Mouse (Mus musculus) heart, adult 2 months (tissue): ENCODE data around the gene Sema3a. TPM values are rescaled to one million over a fixed set of nuclear protein-coding genes. Genes with fewer than 3 reads are reported as not detected.

Experiments
- DNase-seq, 2 experiments: peaks; one replicate each; pipeline ENCODE4 v3.0.0; 2021
- H3K27ac ChIP-seq: fragments of 200-600 bp; 2 replicates; pipeline ENCODE4 v1.8.1; 2022
- H3K27me3 ChIP-seq: fragments of 200-500 bp; 2 replicates; pipeline ENCODE4 v1.6.1; 2012; ENCODE audit warnings: mild to moderate bottlenecking, low read length, inconsistent platforms, mixed read lengths; ENCODE audit not compliant: control insufficient read depth, insufficient read depth
- H3K36me3 ChIP-seq: fragments of 200-500 bp; 2 replicates; pipeline ENCODE4 v1.6.1; 2012; ENCODE audit warnings: low read length, inconsistent platforms; ENCODE audit not compliant: control insufficient read depth, insufficient read depth
- H3K4me1 ChIP-seq: fragments of 200-500 bp; 2 replicates; pipeline ENCODE4 v1.6.1; 2011; ENCODE audit warnings: low read length; ENCODE audit not compliant: control insufficient read depth, insufficient read depth
- H3K4me3 ChIP-seq: fragments of 200-600 bp; 2 replicates; pipeline ENCODE4 v1.8.1; 2022
- H3K79me2 ChIP-seq: fragments of 200-500 bp; replicated peaks from 2 replicates; pipeline ENCODE4 v1.6.1; 2012; ENCODE audit warnings: mild to moderate bottlenecking, inconsistent platforms, low read length, moderate library complexity, mixed read lengths; ENCODE audit not compliant: control insufficient read depth, insufficient read depth
- H3K9ac ChIP-seq: fragments of 200-500 bp; 2 replicates; pipeline ENCODE4 v1.6.1; 2012; ENCODE audit warnings: low read depth, mild to moderate bottlenecking, control low read depth, inconsistent platforms, low read length, mixed read lengths
- CTCF ChIP-seq: fragments of 200-600 bp; IDR thresholded peaks from 2 replicates; pipeline ENCODE4 v1.8.1; 2022; ENCODE audit warnings: antibody characterized with exemption, mild to moderate bottlenecking, moderate library complexity
- EP300 ChIP-seq: fragments of 200-500 bp; IDR thresholded peaks from 2 replicates; pipeline ENCODE4 v1.6.1; 2011; ENCODE audit warnings: low read depth, low read length, control low read depth; ENCODE audit not compliant: insufficient read depth
- POLR2A ChIP-seq: fragments of 200-500 bp; IDR thresholded peaks from 2 replicates; pipeline ENCODE4 v1.6.1; 2011; ENCODE audit warnings: mild to moderate bottlenecking, low read depth, low read length, control low read depth; ENCODE audit not compliant: insufficient read depth
- WGBS: fragments of 180-500 bp; shearing (Covaris S2); methylation state at CpG from one replicate; pipeline ENCODE4 v1.1.7; 2018; 5-methylcytosine and 5-hydroxymethylcytosine counted together
- intact Hi-C: fragments of 180-260 bp; cut with DNase I; formaldehyde crosslinking; loops from one replicate; pipeline ENCODE4 v1.15.1; 2025
- polyA plus RNA-seq: library from polyadenylated mRNA; depleted of rRNA; stranded (reverse); fragments of >200 nt; gene quantifications from 2 replicates; pipeline ENCODE4 v1.2.3, GENCODE M21; 2012
- total RNA-seq, 2 experiments: library from RNA; stranded (reverse); gene quantifications; 2 replicates each; pipeline ENCODE4 v1.2.3; 2021

Gene Sema3a
- total and polyA plus RNA-seq, 3 experiments = 0.55 to 1.8 (median 1.4) TPM

DNA sequence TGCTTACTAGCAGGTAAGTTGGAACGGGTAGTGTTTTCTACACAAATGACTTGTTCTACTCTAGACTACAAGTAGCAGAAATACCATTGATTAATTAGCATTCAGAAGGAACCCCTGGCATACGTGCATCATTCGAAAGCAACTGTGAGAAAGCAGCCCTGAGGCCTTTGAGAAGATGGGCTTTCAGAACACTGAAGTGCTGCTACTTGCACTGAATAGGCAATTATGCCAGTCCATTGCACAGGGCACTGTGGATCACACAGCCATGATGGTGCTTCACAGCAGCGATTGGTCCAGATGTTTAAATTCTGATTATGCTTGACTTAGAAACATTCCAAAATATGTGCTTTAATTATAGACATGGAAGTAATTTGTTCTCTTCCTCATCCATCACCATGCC lies 187.5 kb downstream of the Sema3a start:
- H3K79me2 ChIP-seq = no peaks in the 10 kb centered on the region
- H3K27ac ChIP-seq = no peak overlapping the region
- H3K36me3 ChIP-seq = no peaks in the 10 kb centered on the region
- TF ChIP-seq POLR2A (no peak), EP300 (no peak), CTCF (no peak)
- 84% methylated on average over 4 of the region's 4 CpGs for WGBS
- no peaks in the 10 kb centered on the region for H3K27me3 ChIP-seq
- no peak for DNase-seq
- intact Hi-C loops = no loop called here
- no peak overlapping the region for H3K4me3 ChIP-seq
- H3K4me1 ChIP-seq = no peaks in the 10 kb centered on the region
- H3K9ac ChIP-seq = no peak overlapping the region

DNA sequence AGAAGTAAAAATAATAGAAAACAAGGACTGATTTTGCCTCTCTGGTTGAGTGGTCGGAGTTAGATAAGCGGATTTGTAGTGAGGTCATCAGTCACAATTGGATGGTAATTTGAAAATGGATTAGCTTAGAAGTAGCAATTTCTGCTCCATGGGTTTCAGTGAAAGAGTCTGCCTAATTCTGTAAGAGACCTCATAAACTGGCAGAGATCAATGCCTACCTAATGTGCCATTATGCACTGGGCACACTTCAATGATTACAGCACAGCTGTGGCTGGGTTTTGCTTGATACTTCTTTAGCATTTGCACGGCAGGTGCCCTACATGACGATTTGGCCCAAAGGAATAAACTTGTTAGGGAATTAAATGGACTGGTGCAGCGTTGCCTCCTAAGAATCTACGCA lies 188.8 kb downstream of the Sema3a start:
- no peak overlapping the region for H3K9ac ChIP-seq
- 82% methylated on average over 6 of the region's 6 CpGs for WGBS
- no peak overlapping the region for H3K4me3 ChIP-seq
- intact Hi-C loops = no loop called here
- H3K27me3 ChIP-seq = no peaks in the 10 kb centered on the region
- no peak overlapping the region for H3K27ac ChIP-seq
- no peaks in the 10 kb centered on the region for H3K4me1 ChIP-seq
- no peaks in the 10 kb centered on the region for H3K36me3 ChIP-seq
- no peak for DNase-seq
- no peaks in the 10 kb centered on the region for H3K79me2 ChIP-seq
- TF ChIP-seq EP300 = no peak
- TF ChIP-seq POLR2A = no peak
- TF ChIP-seq CTCF = no peak

DNA sequence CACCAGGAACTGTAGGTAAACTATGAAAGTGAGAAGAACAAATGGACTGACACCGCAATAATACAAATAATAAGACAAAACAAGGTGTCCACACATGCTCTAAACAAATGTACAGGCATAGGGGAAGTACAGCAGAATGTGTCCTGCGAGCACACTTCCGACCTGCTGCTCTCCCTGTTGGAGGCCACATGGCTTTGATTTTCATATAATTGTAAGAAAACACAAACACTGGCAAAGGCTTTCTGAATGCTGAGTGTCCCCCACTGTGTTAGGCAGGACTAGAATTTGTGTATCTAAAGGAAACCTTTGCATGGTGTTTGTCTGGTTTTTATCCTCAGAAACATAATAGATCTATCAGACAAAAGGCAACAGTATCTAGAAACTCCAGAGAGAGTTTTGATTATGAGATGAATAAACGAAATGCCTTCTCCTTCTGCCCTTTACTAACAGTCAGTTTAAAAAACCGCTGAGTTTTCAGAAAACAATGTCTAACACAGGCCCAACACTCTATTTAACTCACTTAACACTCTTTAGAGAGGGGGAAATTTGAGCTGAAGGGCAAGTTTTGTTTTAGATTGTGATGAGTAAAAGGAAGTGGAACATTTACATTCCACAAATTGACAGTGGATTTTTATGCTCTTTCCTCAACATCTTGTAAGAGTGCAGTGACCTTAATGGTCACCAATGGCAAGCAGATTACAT lies 193.7 kb downstream of the Sema3a start:
- 53% methylated on average over 5 of the region's 5 CpGs for WGBS

DNA sequence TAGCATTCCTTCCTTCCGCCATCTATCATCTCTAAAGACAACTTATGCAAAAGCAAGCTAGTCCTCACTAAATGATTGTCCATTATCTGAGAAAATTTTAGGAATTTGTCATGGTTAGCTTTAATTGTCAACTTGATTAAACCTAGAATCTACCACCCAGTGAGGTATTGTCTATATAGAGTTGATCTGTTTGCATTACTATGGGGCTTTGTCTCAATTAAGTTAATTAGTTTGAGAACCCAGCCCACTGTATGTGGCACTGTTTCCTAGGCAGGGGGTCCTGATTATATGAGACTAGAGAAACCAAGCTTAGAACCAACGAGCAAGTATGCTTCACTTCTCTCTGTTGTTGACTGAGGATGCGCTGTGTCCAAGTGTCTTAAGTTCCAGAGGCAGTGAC lies 194.9 kb downstream of the Sema3a start:
- H3K27ac ChIP-seq = no peak overlapping the region
- no peak overlapping the region for H3K9ac ChIP-seq
- H3K4me1 ChIP-seq = no peaks in the 10 kb centered on the region
- TF ChIP-seq CTCF (no peak), POLR2A (no peak), EP300 (no peak)
- H3K4me3 ChIP-seq = no peak overlapping the region
- intact Hi-C loops = no loop called here
- no peak for DNase-seq
- no peaks in the 10 kb centered on the region for H3K79me2 ChIP-seq
- no peaks in the 10 kb centered on the region for H3K27me3 ChIP-seq
- no peaks in the 10 kb centered on the region for H3K36me3 ChIP-seq
- 84% methylated on average over 3 of the region's 3 CpGs for WGBS

More for the DNA sequence above, 193.7 kb downstream of the Sema3a start:
- Histone ChIP-seq H3K36me3 (no peaks in the 10 kb centered on the region), H3K9ac (no peak overlapping the region), H3K4me3 (no peak overlapping the region), H3K27me3 (no peaks in the 10 kb centered on the region), H3K79me2 (no peaks in the 10 kb centered on the region), H3K4me1 (no peaks in the 10 kb centered on the region), H3K27ac (no peak overlapping the region)
- TF ChIP-seq POLR2A (no peak), CTCF (no peak), EP300 (no peak)
- intact Hi-C loops = no loop called here
- no peak for DNase-seq

DNA sequence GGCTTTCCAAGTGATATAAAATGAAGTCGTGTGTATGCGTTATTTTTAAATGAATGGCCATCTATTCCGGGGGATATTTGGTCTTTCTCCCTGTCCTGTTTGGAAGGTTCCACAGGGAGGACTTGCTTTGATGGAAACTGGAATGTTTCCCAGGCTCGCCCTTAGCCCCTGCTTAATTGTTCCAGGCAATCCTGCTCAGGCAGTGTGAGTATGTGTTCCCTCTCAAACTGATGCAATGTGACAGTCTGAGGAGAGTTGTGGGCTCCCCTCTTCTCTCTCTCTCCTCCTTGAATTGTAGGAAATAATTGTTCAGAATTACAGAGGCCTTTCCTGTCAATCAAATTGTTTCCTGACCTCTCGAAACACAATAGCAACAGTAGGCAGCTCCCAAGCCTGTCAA lies 202.1 kb downstream of the Sema3a start:
- no peak overlapping the region for H3K9ac ChIP-seq
- H3K4me1 ChIP-seq = no peaks in the 10 kb centered on the region
- WGBS = 37% methylated on average over 5 of the region's 5 CpGs
- DNase-seq = no peak
- no peak overlapping the region for H3K27ac ChIP-seq
- H3K27me3 ChIP-seq = no peaks in the 10 kb centered on the region
- H3K4me3 ChIP-seq = no peak overlapping the region
- intact Hi-C loops = no loop called here
- no peaks in the 10 kb centered on the region for H3K36me3 ChIP-seq
- no peaks in the 10 kb centered on the region for H3K79me2 ChIP-seq
- no peak for TF ChIP-seq EP300
- no peak for TF ChIP-seq POLR2A
- no peak for TF ChIP-seq CTCF

DNA sequence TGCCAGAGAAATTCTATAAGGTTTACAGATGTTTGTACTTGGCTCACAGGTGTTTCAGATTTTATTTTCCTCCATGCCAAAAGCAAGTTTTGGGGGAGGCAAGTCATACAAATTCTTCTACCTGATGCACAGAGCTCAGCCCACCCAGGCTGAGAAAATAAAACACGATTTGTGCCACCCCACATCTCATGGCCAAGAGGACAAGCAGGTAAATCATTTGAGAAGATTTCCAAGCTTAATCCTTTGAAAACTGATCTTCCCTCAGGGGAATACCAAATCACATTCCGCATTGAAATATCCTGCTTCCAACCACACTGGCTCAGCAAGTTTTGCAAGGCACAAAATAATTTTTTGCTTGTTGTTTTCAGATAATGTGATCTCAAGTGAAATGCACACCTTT lies 206.2 kb downstream of the Sema3a start:
- Histone ChIP-seq H3K79me2 (no peaks in the 10 kb centered on the region), H3K27me3 (no peaks in the 10 kb centered on the region), H3K4me3 (no peak overlapping the region), H3K27ac (no peak overlapping the region), H3K36me3 (no peaks in the 10 kb centered on the region), H3K9ac (no peak overlapping the region), H3K4me1 (no peaks in the 10 kb centered on the region)
- DNase-seq = no peak
- no peak for TF ChIP-seq EP300
- TF ChIP-seq CTCF = no peak
- TF ChIP-seq POLR2A = no peak
- intact Hi-C loops = no loop called here
- 66% methylated on average over 2 of the region's 2 CpGs for WGBS
